Mouse (Mus musculus) embryonic facial prominence, embryonic 11.5 days (tissue): ENCODE measurements around the gene Olfr596. TPM values are rescaled to one million over a fixed set of nuclear protein-coding genes. Genes with fewer than 3 reads are reported as not detected.
"Not testable (repeated sequence)": the region's sequence is repeated elsewhere in the genome, so short reads cannot be mapped to it uniquely, and the experiment has no call there.

ENCODE experiments used
- ATAC-seq: fragments of 200-750 bp; cut with Nextera tagmentation; replicated peaks from 2 replicates; pipeline ENCODE4 v1.8.0; 2017; ENCODE audit warnings: low read depth; ENCODE audit not compliant: insufficient number of reproducible peaks, low FRiP score, low TSS enrichment
- DNase-seq: peaks from one replicate; pipeline ENCODE4 v3.0.0-alpha.2; 2015; ENCODE audit warnings: low spot score
- H3K27ac ChIP-seq: fragments of 300-500 bp; sonication (generic); replicated peaks from 2 replicates; pipeline ENCODE4 v1.5.1; 2014; ENCODE audit warnings: mild to moderate bottlenecking, low read depth, low read length, control low read depth
- H3K27me3 ChIP-seq: fragments of 300-500 bp; sonication (generic); 2 replicates; pipeline ENCODE4 v1.6.1; 2014; ENCODE audit warnings: mild to moderate bottlenecking, low read length, moderate library complexity, mixed read lengths; ENCODE audit not compliant: control insufficient read depth, insufficient read depth
- H3K36me3 ChIP-seq: fragments of 300-500 bp; sonication (generic); replicated peaks from 2 replicates; pipeline ENCODE4 v1.6.1; 2014; ENCODE audit warnings: low read depth, mild to moderate bottlenecking, low read length, moderate library complexity, mixed read lengths; ENCODE audit not compliant: control insufficient read depth, insufficient read depth
- H3K4me1 ChIP-seq: fragments of 300-500 bp; sonication (generic); 2 replicates; pipeline ENCODE4 v1.6.1; 2014; ENCODE audit warnings: low read length, mixed read lengths; ENCODE audit not compliant: control insufficient read depth, insufficient read depth
- H3K4me2 ChIP-seq: fragments of 300-500 bp; sonication (generic); 2 replicates; pipeline ENCODE4 v1.6.1; 2014; ENCODE audit warnings: low read depth, mild to moderate bottlenecking, control low read depth, low read length, moderate library complexity
- H3K4me3 ChIP-seq: fragments of 300-500 bp; sonication (generic); 2 replicates; pipeline ENCODE4 v1.5.1; 2014; ENCODE audit warnings: low read depth, low read length, control low read depth
- H3K9ac ChIP-seq: fragments of 300-500 bp; sonication (generic); replicated peaks from 2 replicates; pipeline ENCODE4 v1.6.1; 2014; ENCODE audit warnings: mild to moderate bottlenecking, control low read depth, low read length
- H3K9me3 ChIP-seq: fragments of 300-500 bp; sonication (generic); replicated peaks from 2 replicates; pipeline ENCODE4 v1.6.1; 2016; ENCODE audit warnings: mild to moderate bottlenecking, low read length, inconsistent platforms, mixed read lengths; ENCODE audit not compliant: control insufficient read depth
- WGBS: fragments of 180-500 bp; shearing (Covaris S2); extraction: QIAGEN DNeasy Blood & Tissue Kit; methylation state at CpG from one replicate; pipeline ENCODE4 v1.1.7; 2014; 5-methylcytosine and 5-hydroxymethylcytosine counted together
- microRNA-seq: library from miRNA; unstranded; fragments of <30 nt; microRNA quantifications from one replicate; pipeline ENCODE4, GENCODE M21; 2016; ENCODE audit warnings: borderline number of aligned reads
- polyA plus RNA-seq: library from polyadenylated mRNA; unstranded; fragments of >200 nt; fragmentation: Nextera tagmentation; extraction: Ambion mirVana; gene quantifications from 2 replicates; pipeline ENCODE4 v1.2.1, GENCODE M21; 2014

Olfr596 gene
- polyA plus RNA-seq: not detected in 2 replicates

DNA sequence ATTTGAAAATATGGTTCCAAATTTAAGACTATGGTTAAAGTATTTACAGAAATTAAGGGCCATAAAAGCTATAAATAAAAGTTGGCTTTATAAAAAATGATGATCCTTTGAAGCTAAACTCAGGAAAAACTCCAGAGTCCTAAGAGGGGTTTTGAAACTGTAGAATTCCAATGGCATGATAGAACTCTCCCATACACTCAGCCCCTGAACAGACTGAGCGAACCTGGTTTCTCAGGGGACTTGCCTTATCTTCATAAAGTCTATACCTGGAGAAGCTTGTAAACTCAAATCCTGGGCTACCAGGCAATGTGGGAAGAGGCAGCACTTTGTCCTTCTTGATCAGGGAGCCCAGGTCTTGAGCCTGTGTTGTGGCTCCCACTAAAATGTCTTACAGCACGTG, at the start of gene Olfr596:
Gene Olfr596, plus strand, starts transcription at position 301 of the 400 bp plus-strand sequence.
- not testable (repeated sequence) for H3K4me1 ChIP-seq, H3K27me3 ChIP-seq, H3K9ac ChIP-seq, H3K27ac ChIP-seq, H3K4me3 ChIP-seq, DNase-seq, H3K36me3 ChIP-seq, H3K4me2 ChIP-seq, ATAC-seq, H3K9me3 ChIP-seq
- 92% methylated on average over 2 of the region's 2 CpGs for WGBS

DNA sequence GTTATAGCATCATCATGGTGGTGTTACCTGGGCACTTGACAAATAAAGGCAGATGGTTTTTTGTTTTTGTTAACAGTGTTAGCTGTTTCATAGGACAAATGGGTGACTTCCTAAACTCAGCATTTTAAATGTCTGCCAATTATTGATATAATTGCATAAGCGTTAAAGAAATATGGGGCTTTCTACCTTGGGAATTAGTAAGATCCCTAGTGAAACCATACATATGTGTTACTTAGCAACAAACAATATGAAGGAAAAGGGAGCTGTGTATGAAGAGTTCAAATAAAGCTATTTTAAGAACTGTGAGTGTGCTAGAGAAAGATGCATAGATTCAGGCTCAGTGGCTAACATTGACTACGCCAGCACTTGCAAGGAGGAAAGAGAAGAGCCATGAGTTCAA, 10.6 kb downstream of the Olfr596 start, which contains the start of gene Olfr597:
Gene Olfr597, plus strand, starts transcription at position 301 of the 400 bp plus-strand sequence.
- not testable (repeated sequence) for ATAC-seq, H3K9ac ChIP-seq, H3K27me3 ChIP-seq, H3K9me3 ChIP-seq, H3K27ac ChIP-seq, H3K4me2 ChIP-seq, H3K4me3 ChIP-seq, DNase-seq, H3K36me3 ChIP-seq, H3K4me1 ChIP-seq
- 75% methylated on average over 2 of the region's 2 CpGs for WGBS

DNA sequence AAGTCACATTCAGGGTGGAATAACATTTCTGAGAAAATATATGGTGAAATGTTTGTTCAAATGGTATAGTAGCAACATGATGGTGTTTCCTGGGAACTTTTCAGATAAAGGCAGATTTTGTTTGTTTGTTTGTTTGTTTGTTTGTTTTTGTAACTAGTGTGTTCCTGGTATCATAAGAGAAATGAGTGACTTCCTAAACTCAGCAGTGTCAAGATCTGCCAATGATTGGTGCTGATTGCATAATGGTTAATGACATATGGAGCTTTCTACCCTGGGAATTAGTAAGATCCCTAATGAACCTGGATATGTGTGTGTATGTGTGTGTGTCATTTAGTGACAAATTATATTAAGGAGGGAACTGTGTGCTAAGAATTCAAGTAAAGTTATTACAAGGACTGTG, 17.8 kb downstream of the Olfr596 start, which contains the start of gene Olfr598:
Gene Olfr598, plus strand, starts transcription at position 301 of the 400 bp plus-strand sequence.
- no peak within 1 kb of the TSS for H3K9ac ChIP-seq
- no peaks in the 10 kb centered on the region for H3K27me3 ChIP-seq
- H3K4me2 ChIP-seq: no peak within 1 kb of the TSS
- H3K4me3 ChIP-seq: no peak within 1 kb of the TSS
- H3K9me3 ChIP-seq: no peaks in the 10 kb centered on the region
- H3K36me3 ChIP-seq: no peaks in the 10 kb centered on the region
- no peaks in the 10 kb centered on the region for H3K4me1 ChIP-seq
- ATAC-seq (no peak), DNase-seq (no peak)
- H3K27ac ChIP-seq: no peak within 1 kb of the TSS

DNA sequence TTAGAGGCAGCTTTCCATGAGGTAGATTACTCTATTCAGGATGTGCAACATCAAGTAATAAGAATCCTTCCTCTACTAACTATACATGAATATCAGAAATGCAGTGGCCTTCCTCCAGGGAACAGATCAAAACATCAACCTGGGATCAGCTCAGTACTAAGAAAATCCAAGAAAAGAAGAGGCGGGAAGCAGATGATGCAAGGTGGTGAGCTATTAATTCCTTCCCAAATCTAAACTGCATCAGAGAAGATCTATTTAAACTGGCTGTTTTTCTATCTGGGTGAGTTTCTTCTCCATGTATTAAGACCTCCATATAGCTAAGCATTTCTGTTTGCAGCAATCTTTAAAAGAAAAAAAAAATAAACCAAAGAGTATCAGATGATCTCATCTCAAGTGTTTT, 30.2 kb downstream of the Olfr596 start, which contains the start of gene Olfr599:
Gene Olfr599, plus strand, starts transcription at position 301 of the 400 bp plus-strand sequence.
- H3K27ac ChIP-seq: no peak within 1 kb of the TSS

DNA sequence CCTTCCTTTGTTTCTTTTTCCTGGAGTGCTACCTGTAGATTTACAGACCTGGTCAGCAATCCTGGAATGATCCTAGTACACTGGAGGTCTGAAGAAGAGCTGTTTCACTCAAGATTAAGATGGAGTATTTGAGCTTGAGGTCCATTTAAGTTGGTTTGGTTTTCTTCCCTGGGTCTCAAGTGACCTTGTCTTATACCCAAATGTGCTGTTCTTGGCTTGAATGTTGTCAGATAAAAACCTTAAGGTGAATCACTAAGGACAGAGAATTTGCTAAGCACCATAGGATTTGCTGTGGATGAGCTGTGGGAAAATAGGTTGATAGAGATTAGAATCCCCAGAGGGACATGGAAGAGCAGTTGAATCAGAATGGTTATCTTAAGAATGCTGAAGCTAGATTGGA, 44.1 kb downstream of the Olfr596 start, which contains the start of gene Olfr600:
Gene Olfr600, minus strand, starts transcription at position 101 of the 400 bp plus-strand sequence.
- DNase-seq (no peak), ATAC-seq (no peak)
- Histone ChIP-seq H3K4me2 (no peak within 1 kb of the TSS), H3K9me3 (no peaks in the 10 kb centered on the region), H3K9ac (no peak within 1 kb of the TSS), H3K27me3 (no peaks in the 10 kb centered on the region), H3K27ac (no peak within 1 kb of the TSS), H3K4me3 (no peak within 1 kb of the TSS), H3K36me3 (no peaks in the 10 kb centered on the region), H3K4me1 (no peaks in the 10 kb centered on the region)

More for the DNA sequence above, 30.2 kb downstream of the Olfr596 start, which contains the start of gene Olfr599:
- Histone ChIP-seq H3K4me3 (no peak within 1 kb of the TSS), H3K27me3 (no peaks in the 10 kb centered on the region), H3K4me1 (no peaks in the 10 kb centered on the region), H3K9ac (no peak within 1 kb of the TSS), H3K4me2 (no peak within 1 kb of the TSS), H3K9me3 (no peaks in the 10 kb centered on the region), H3K36me3 (no peaks in the 10 kb centered on the region)
- DNase-seq: no peak
- WGBS: 63% methylated on average over 1 of the region's 1 CpGs
- ATAC-seq: no peak

Small RNAs within 50 kb of the gene (microRNA-seq; reads per million reads assigned to microRNA genes)
- gene Gm23550: not detected
- gene Gm25171: not detected

Other genes with a start within 250 kb of the Olfr596 start
- not detected in 2 replicates for gene Olfr584, start 223.8 kb upstream of the Olfr596 start, polyA plus RNA-seq
- not detected in 2 replicates for gene Olfr585, start 207.9 kb upstream of the Olfr596 start, polyA plus RNA-seq
- not detected in 2 replicates for gene Olfr586, start 180.0 kb upstream of the Olfr596 start, polyA plus RNA-seq
- gene Olfr588-ps1, start 164.8 kb upstream of the Olfr596 start, polyA plus RNA-seq: not detected in 2 replicates
- not detected in 2 replicates for gene Olfr589, start 149.3 kb upstream of the Olfr596 start, polyA plus RNA-seq
- not detected in 2 replicates for gene Olfr591, start 127.3 kb upstream of the Olfr596 start, polyA plus RNA-seq
- not detected in 2 replicates for gene Olfr592, start 120.8 kb upstream of the Olfr596 start, polyA plus RNA-seq
- gene Olfr593, start 93.8 kb upstream of the Olfr596 start, polyA plus RNA-seq: not detected in 2 replicates
- gene Olfr594, start 88.7 kb upstream of the Olfr596 start, polyA plus RNA-seq: not detected in 2 replicates
- gene Usp17ld, start 53.1 kb upstream of the Olfr596 start, polyA plus RNA-seq: not detected in 2 replicates
- not detected in 2 replicates for gene Olfr597, start 10.7 kb downstream of the Olfr596 start, polyA plus RNA-seq
- not detected in 2 replicates for gene Olfr598, start 17.9 kb downstream of the Olfr596 start, polyA plus RNA-seq
- not detected in 2 replicates for gene Olfr599, start 30.3 kb downstream of the Olfr596 start, polyA plus RNA-seq
- gene Olfr600, start 44.0 kb downstream of the Olfr596 start, polyA plus RNA-seq: not detected in 2 replicates
- not detected in 2 replicates for gene Olfr601, start 57.0 kb downstream of the Olfr596 start, polyA plus RNA-seq
- not detected in 2 replicates for gene Olfr603, start 80.5 kb downstream of the Olfr596 start, polyA plus RNA-seq
- not detected in 2 replicates for gene Usp17lc, start 109.4 kb downstream of the Olfr596 start, polyA plus RNA-seq
- gene Olfr605, start 139.8 kb downstream of the Olfr596 start, polyA plus RNA-seq: not detected in 2 replicates
- not detected in 2 replicates for gene Olfr606, start 143.4 kb downstream of the Olfr596 start, polyA plus RNA-seq
- gene Olfr607, start 158.5 kb downstream of the Olfr596 start, polyA plus RNA-seq: not detected in 2 replicates
- gene Olfr608, start 164.2 kb downstream of the Olfr596 start, polyA plus RNA-seq: not detected in 2 replicates
- not detected in 2 replicates for gene Olfr609, start 192.4 kb downstream of the Olfr596 start, polyA plus RNA-seq
- not detected in 2 replicates for gene Olfr610, start 206.5 kb downstream of the Olfr596 start, polyA plus RNA-seq
- not detected in 2 replicates for gene Olfr611, start 215.2 kb downstream of the Olfr596 start, polyA plus RNA-seq
- gene Olfr612, start 237.1 kb downstream of the Olfr596 start, polyA plus RNA-seq: not detected in 2 replicates
- not detected in 2 replicates for gene Olfr613, start 242.4 kb downstream of the Olfr596 start, polyA plus RNA-seq